Mouse (Mus musculus): Measurements from ENCODE around the gene Usp4. TPM values are rescaled to one million over a fixed set of nuclear protein-coding genes. Genes with fewer than 3 reads are reported as not detected.

Usp4 gene
- total and polyA plus RNA-seq, 3 experiments, result 52.1 to 93.5 (median 72.8) TPM

GRCm38 (mm10) chr9:108301853-108302252, 45.8 kb upstream of the Usp4 start:
- Histone ChIP-seq H3K4me1 (ENCODE audit: control insufficient read depth in 1 of 2, insufficient read depth in 2 of 2) (peaks cover 3 to 38% of the 10 kb centered on the region in 2 experiments; a peak in 3 of 4 replicates), H3K79me2 (replicated peaks; ENCODE audit: control insufficient read depth, extremely low read depth, insufficient read depth, poor library complexity, severe bottlenecking) (0 out of 2 replicates have a peak, but pooled peaks cover 1% of the 10 kb centered on the region), H3K27me3 (replicated peaks) (no peaks in the 10 kb centered on the region), H3K9ac (ENCODE audit: insufficient read depth, low read depth) (no peak overlapping the region), H3K4me2 (ENCODE audit: insufficient read depth, low read depth, poor library complexity, severe bottlenecking) (no peak overlapping the region), H3K4me3 (replicated peaks in 1 of 3; ENCODE audit: low read depth in 2 of 3, low read length in 2 of 3, poor library complexity in 1 of 3) (no peak overlapping the region), H3K27ac (ENCODE audit: insufficient read depth, low read depth) (no peak overlapping the region), H3K36me3 (replicated peaks in 1 of 2; ENCODE audit: control insufficient read depth in 1 of 2, insufficient read depth in 1 of 2, low read length in 1 of 2) (peaks cover 26 to 48% of the 10 kb centered on the region in 2 experiments), H3K9me3 (replicated peaks; ENCODE audit: low read length) (no peaks in the 10 kb centered on the region)
- DNase-seq (ENCODE audit: extremely low read depth), result no peak
- in situ Hi-C loops (cut with MboI; ENCODE audit: low pct_ligation_motif_present, low pct_unique_long_range_greater_than_20kb, low sequenced_read_pairs), result no loop called here
- dilution Hi-C loops (cut with MboI; ENCODE audit: extremely low pct_ligation_motif_present, extremely low pct_unique_long_range_greater_than_20kb, low sequenced_read_pairs), result no loop called here
- TF ChIP-seq JUND (conservative IDR thresholded peaks at IDR 0.05; ENCODE audit: low read depth, low read length) (no peak), NELFE (IDR thresholded peaks at IDR 0.05; ENCODE audit: low read depth, low read length) (no peak), RCOR1 (conservative IDR thresholded peaks at IDR 0.05; ENCODE audit: low read depth, low read length) (no peak), MYC (IDR thresholded peaks at IDR 0.05; ENCODE audit: low read depth, low read length) (no peak), CTCF (conservative IDR thresholded peaks at IDR 0.05 in 1 of 2, IDR thresholded peaks at IDR 0.05 in 1 of 2; ENCODE audit: low read depth in 2 of 2, low read length in 2 of 2) (no peak), USF1 (IDR thresholded peaks at IDR 0.05; ENCODE audit: low read depth, low read length) (no peak), ZC3H11A (IDR thresholded peaks at IDR 0.05; ENCODE audit: low read depth, low read length) (no peak), MEF2A (IDR thresholded peaks at IDR 0.05; ENCODE audit: borderline replicate concordance, low read depth, low read length) (no peak), MAX (IDR thresholded peaks at IDR 0.05; ENCODE audit: low read length) (no peak), ZMIZ1 (IDR thresholded peaks at IDR 0.05; ENCODE audit: low read depth, low read length) (no peak), CHD1 (IDR thresholded peaks at IDR 0.05; ENCODE audit: low read depth, low read length) (no peak), ZKSCAN1 (IDR thresholded peaks at IDR 0.05; ENCODE audit: borderline replicate concordance, low read depth, low read length) (no peak), JUN (IDR thresholded peaks at IDR 0.05; ENCODE audit: insufficient read depth, low read depth, low read length) (no peak), KAT2A (IDR thresholded peaks at IDR 0.05; ENCODE audit: insufficient replicate concordance, low read length) (no peak), GABPA (IDR thresholded peaks at IDR 0.05; ENCODE audit: insufficient replicate concordance, low read depth, low read length) (no peak), SMC3 (IDR thresholded peaks at IDR 0.05; ENCODE audit: low read depth, low read length) (no peak), MXI1 (IDR thresholded peaks at IDR 0.05; ENCODE audit: low read depth, low read length) (no peak), BHLHE40 (IDR thresholded peaks at IDR 0.05; ENCODE audit: low read depth, low read length) (no peak), SIN3A (IDR thresholded peaks at IDR 0.05; ENCODE audit: low read length) (no peak)

- TF ChIP-seq POLR2AphosphoS2 (IDR thresholded peaks at IDR 0.05; ENCODE audit: low read depth, low read length) (no peak), ZC3H11A (IDR thresholded peaks at IDR 0.05; ENCODE audit: low read depth, low read length) (no peak), SIN3A (IDR thresholded peaks at IDR 0.05; ENCODE audit: low read length) (no peak), GABPA (IDR thresholded peaks at IDR 0.05; ENCODE audit: insufficient replicate concordance, low read depth, low read length) (no peak), NRF1 (IDR thresholded peaks at IDR 0.05; ENCODE audit: low read depth, low read length) (no peak), ZMIZ1 (IDR thresholded peaks at IDR 0.05; ENCODE audit: low read depth, low read length) (no peak), EP300 (IDR thresholded peaks at IDR 0.05; ENCODE audit: low read length) (no peak), UBTF (IDR thresholded peaks at IDR 0.05; ENCODE audit: low read depth, low read length) (no peak), MAFK (IDR thresholded peaks at IDR 0.05; ENCODE audit: insufficient replicate concordance, low read length) (no peak), CTCF (conservative IDR thresholded peaks at IDR 0.05 in 1 of 2, IDR thresholded peaks at IDR 0.05 in 1 of 2; ENCODE audit: low read depth in 2 of 2, low read length in 2 of 2) (no peak), MAX (IDR thresholded peaks at IDR 0.05; ENCODE audit: low read length) (no peak), ZKSCAN1 (IDR thresholded peaks at IDR 0.05; ENCODE audit: borderline replicate concordance, low read depth, low read length) (no peak)
- in situ Hi-C loops (cut with MboI; ENCODE audit: low pct_ligation_motif_present, low pct_unique_long_range_greater_than_20kb, low sequenced_read_pairs) (no loop called here), dilution Hi-C loops (cut with MboI; ENCODE audit: extremely low pct_ligation_motif_present, extremely low pct_unique_long_range_greater_than_20kb, low sequenced_read_pairs) (no loop called here)
- H3K36me3 ChIP-seq (replicated peaks in 1 of 2; ENCODE audit: control insufficient read depth in 1 of 2, insufficient read depth in 1 of 2, low read length in 1 of 2), result peaks cover 20 to 42% of the 10 kb centered on the region in 2 experiments
- peaks cover 25% of the 10 kb centered on the region for H3K79me2 ChIP-seq (replicated peaks; ENCODE audit: control insufficient read depth, extremely low read depth, insufficient read depth, poor library complexity, severe bottlenecking)
- no peak overlapping the region for H3K27ac ChIP-seq (ENCODE audit: insufficient read depth, low read depth)
- H3K4me3 ChIP-seq (replicated peaks in 1 of 3; ENCODE audit: low read depth in 2 of 3, low read length in 2 of 3, poor library complexity in 1 of 3), result peak overlapping the region in 2 of 3 experiments; percentile 71 to 98
- no peak for DNase-seq (ENCODE audit: extremely low read depth)
- H3K9ac ChIP-seq (ENCODE audit: insufficient read depth, low read depth), result peak overlapping the region; percentile 80; the same call in 1 of the 2 replicates
- no peaks in the 10 kb centered on the region for H3K9me3 ChIP-seq (replicated peaks; ENCODE audit: low read length)
- peak overlapping the region; percentile 68 for H3K4me2 ChIP-seq (ENCODE audit: insufficient read depth, low read depth, poor library complexity, severe bottlenecking)
- peaks cover 3 to 38% of the 10 kb centered on the region in 2 experiments; a peak in 3 of 4 replicates for H3K4me1 ChIP-seq (ENCODE audit: control insufficient read depth in 1 of 2, insufficient read depth in 2 of 2)
- no peaks in the 10 kb centered on the region for H3K27me3 ChIP-seq (replicated peaks)
Observed at GRCm38 (mm10) chr9:108304716-108305115, 42.9 kb upstream of the Usp4 start.

Measured in CH12.LX (cell line).